Mouse (Mus musculus) liver, embryonic 16.5 days (tissue): ENCODE measurements around the gene Slfn8. TPM values are rescaled to one million over a fixed set of nuclear protein-coding genes. Genes with fewer than 3 reads are reported as not detected.
"Not testable (repeated sequence)": the region's sequence is repeated elsewhere in the genome, so short reads cannot be mapped to it uniquely, and the experiment has no call there.

ENCODE experiments used
- ATAC-seq: fragments of 200-750 bp; cut with Nextera tagmentation; 2 replicates; pipeline ENCODE4 v1.8.0; 2017; ENCODE audit warnings: low read depth, mild to moderate bottlenecking, moderate number of reproducible peaks, moderate library complexity
- H3K27ac ChIP-seq: fragments of 300-500 bp; sonication (generic); 2 replicates; pipeline ENCODE4 v1.5.1; 2014; ENCODE audit warnings: mild to moderate bottlenecking, low read length
- H3K27me3 ChIP-seq: fragments of 300-500 bp; sonication (generic); 2 replicates; pipeline ENCODE4 v1.6.1; 2014; ENCODE audit warnings: low read depth, low read length, mixed read lengths; ENCODE audit not compliant: control insufficient read depth, insufficient read depth
- H3K36me3 ChIP-seq: fragments of 300-500 bp; sonication (generic); 2 replicates; pipeline ENCODE4 v1.6.1; 2014; ENCODE audit warnings: mild to moderate bottlenecking; ENCODE audit not compliant: control insufficient read depth, insufficient read depth
- H3K4me1 ChIP-seq: fragments of 300-500 bp; sonication (generic); 2 replicates; pipeline ENCODE4 v1.6.1; 2014; ENCODE audit warnings: low read depth, low read length, mixed read lengths; ENCODE audit not compliant: control insufficient read depth
- H3K4me2 ChIP-seq: fragments of 300-500 bp; sonication (generic); 2 replicates; pipeline ENCODE4 v1.6.1; 2014; ENCODE audit warnings: low read depth, low read length, mixed read lengths
- H3K4me3 ChIP-seq: fragments of 300-500 bp; sonication (generic); 2 replicates; pipeline ENCODE4 v1.5.1; 2014; ENCODE audit warnings: low read depth, mild to moderate bottlenecking, low read length
- H3K9ac ChIP-seq: fragments of 300-500 bp; sonication (generic); 2 replicates; pipeline ENCODE4 v1.6.1; 2014; ENCODE audit warnings: low read depth, low read length
- H3K9me3 ChIP-seq: fragments of 300-500 bp; sonication (generic); replicated peaks from 2 replicates; pipeline ENCODE4 v1.6.1; 2016; ENCODE audit warnings: low read length; ENCODE audit not compliant: control insufficient read depth
- WGBS: fragments of 180-500 bp; shearing (Covaris S2); extraction: QIAGEN DNeasy Blood & Tissue Kit; methylation state at CpG from one replicate; pipeline ENCODE4 v1.1.7; 2014; ENCODE audit not compliant: insufficient replicate concordance; 5-methylcytosine and 5-hydroxymethylcytosine counted together
- polyA plus RNA-seq: library from polyadenylated mRNA; unstranded; fragments of >200 nt; fragmentation: Nextera tagmentation; extraction: Ambion mirVana; gene quantifications from 2 replicates; pipeline ENCODE4 v1.2.1, GENCODE M21; 2015

The Slfn8 gene
- polyA plus RNA-seq, 1 experiment from 2014 or later, result 0.51 TPM

GRCm38 (mm10) chr11:83019561-83020519 lies 770 bp downstream of the Slfn8 start:
- H3K9me3 ChIP-seq, H3K4me1 ChIP-seq, H3K27me3 ChIP-seq, H3K36me3 ChIP-seq, H3K9ac ChIP-seq, ATAC-seq: not testable (repeated sequence)
- Histone ChIP-seq H3K27ac (peak overlapping the region; percentile 24; the same call in 1 of the 2 replicates), H3K4me2 (peak overlapping the region; percentile 37), H3K4me3 (peak overlapping the region; percentile 17; the same call in 1 of the 2 replicates)
- WGBS, result 59% methylated on average over 18 of the region's 18 CpGs

GRCm38 (mm10) chr11:83016093-83016492 lies 4.5 kb downstream of the Slfn8 start:
- Histone ChIP-seq H3K4me3 (no peak overlapping the region), H3K27me3 (no peaks in the 10 kb centered on the region), H3K36me3 (no peaks in the 10 kb centered on the region), H3K27ac (no peak overlapping the region), H3K9me3 (no peaks in the 10 kb centered on the region), H3K9ac (no peak overlapping the region), H3K4me1 (no peaks in the 10 kb centered on the region), H3K4me2 (no peak overlapping the region)
- ATAC-seq, result no peak

DNA sequence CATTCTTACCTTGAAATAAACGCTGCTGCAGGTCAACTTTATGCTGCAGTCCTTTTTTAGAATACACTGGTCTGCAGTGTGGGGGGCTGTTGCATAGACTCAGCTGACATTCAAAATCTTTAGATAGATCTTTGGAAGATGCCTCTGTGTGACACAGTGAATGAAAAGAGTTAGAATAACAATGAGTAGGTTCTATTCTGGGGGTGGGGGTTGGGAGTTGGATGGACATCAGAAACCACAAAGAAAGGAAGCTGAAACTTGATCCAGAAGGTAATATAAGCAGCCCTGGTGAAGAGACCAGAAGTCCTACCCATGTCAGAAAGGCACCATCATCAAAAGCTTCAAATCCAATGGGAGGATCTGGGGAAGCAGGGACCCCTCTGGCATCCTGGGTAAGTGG lies 7.3 kb downstream of the Slfn8 start:
- H3K27me3 ChIP-seq, result no peaks in the 10 kb centered on the region
- no peak for ATAC-seq
- no peak overlapping the region for H3K27ac ChIP-seq
- no peaks in the 10 kb centered on the region for H3K36me3 ChIP-seq
- WGBS, result 64% methylated on average over 1 of the region's 1 CpGs
- H3K4me2 ChIP-seq, result no peak overlapping the region
- H3K9ac ChIP-seq, result no peak overlapping the region
- no peaks in the 10 kb centered on the region for H3K4me1 ChIP-seq
- H3K9me3 ChIP-seq, result no peaks in the 10 kb centered on the region
- H3K4me3 ChIP-seq, result no peak overlapping the region

- 0 out of 2 replicates have a peak, but pooled peaks have one; percentile 39 for ATAC-seq
- Histone ChIP-seq H3K4me3 (peak within 1 kb of the TSS; percentile 67), H3K9ac (peak within 1 kb of the TSS; percentile 54), H3K36me3 (no peaks in the 10 kb centered on the region), H3K4me2 (peak within 1 kb of the TSS; percentile 67), H3K4me1 (peaks cover 7% of the 10 kb centered on the region; the same call in 1 of the 2 replicates), H3K27ac (peak within 1 kb of the TSS; percentile 59), H3K9me3 (no peaks in the 10 kb centered on the region), H3K27me3 (no peaks in the 10 kb centered on the region)
- WGBS, result 2% methylated on average over 14 of the region's 14 CpGs
Observed at GRCm38 (mm10) chr11:82991469-82992166, 29.0 kb downstream of the Slfn8 start, which contains the start of gene Slfn9. Slfn9 (minus strand) TSS chr11:82991830.

DNA sequence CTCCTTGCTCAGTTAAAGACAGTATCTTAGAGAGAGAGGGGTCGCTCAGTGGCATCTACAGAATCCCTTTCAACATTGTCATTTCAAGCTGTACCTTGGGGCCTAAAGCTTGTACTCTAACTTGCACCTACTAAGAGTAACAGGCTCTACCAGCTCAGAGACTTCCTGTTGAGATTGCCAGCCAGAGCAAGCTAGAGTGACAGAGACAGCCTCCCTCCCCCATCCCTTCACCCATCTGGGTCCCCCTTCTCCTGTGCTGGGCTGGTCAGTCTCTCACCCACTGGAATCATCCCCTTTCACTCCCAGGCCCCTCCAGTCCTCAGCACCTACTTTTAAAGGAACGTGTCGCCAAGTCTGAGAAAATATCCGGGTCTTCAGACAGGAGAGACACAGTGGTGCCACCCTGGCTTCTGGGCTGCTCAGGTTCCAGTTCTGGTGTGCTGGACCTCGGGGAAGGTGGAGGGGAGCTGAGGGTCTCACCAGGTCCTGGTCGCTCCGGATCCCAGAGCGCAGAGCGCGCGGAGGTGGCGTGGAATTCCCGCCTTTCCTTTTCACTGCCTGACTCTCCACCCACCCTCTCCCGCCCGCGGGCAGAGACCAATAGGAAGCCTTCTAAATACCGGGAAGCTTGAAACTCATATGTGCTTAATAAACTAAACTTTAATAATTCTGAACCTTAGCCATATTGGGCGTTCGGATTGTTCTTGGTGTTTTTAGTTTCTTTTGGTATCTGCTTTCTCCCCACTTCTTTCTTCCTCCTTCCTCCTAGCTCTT lies 29.8 kb downstream of the Slfn8 start:
- 9% methylated on average over 19 of the region's 19 CpGs for WGBS
- peak overlapping the region; percentile 67 for H3K4me2 ChIP-seq
- H3K4me3 ChIP-seq, result peak overlapping the region; percentile 67
- H3K27ac ChIP-seq, H3K9me3 ChIP-seq, H3K36me3 ChIP-seq, H3K27me3 ChIP-seq, H3K4me1 ChIP-seq: not testable (repeated sequence)
- peak; percentile 75 for ATAC-seq
- H3K9ac ChIP-seq, result peak overlapping the region; percentile 54

DNA sequence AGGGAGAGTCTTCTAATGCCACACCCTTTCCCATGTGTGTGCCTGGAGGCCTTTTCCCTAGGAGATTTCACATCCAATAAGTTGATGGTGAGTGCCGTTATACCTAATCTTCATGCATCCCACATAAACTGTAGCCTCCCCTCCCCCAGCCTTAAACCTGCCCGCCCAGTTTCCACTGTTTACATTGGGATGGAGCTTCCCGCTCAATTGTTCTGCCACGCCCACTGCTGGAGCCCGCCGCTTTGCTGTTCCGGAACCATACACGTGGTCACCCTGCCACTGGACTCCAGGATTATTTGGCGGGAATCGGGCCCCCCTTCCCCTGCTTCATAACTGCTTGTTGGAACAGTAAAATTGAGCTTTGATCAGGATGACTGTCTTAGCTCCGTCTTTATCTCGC lies 31.3 kb downstream of the Slfn8 start:
- 36% methylated on average over 12 of the region's 12 CpGs for WGBS
- H3K9me3 ChIP-seq, result no peaks in the 10 kb centered on the region
- 0 out of 2 replicates have a peak, but pooled peaks have one; percentile 24 for ATAC-seq

GRCm38 (mm10) chr11:82987621-82988020 lies 33.0 kb downstream of the Slfn8 start:
- Histone ChIP-seq H3K27ac (no peak overlapping the region), H3K4me1 (peaks cover 7% of the 10 kb centered on the region; the same call in 1 of the 2 replicates), H3K4me3 (no peak overlapping the region), H3K27me3 (no peaks in the 10 kb centered on the region), H3K9me3 (no peaks in the 10 kb centered on the region), H3K36me3 (no peaks in the 10 kb centered on the region), H3K9ac (no peak overlapping the region), H3K4me2 (no peak overlapping the region)
- ATAC-seq, result no peak
- 71% methylated on average over 6 of the region's 6 CpGs for WGBS

More for the DNA sequence above, 31.3 kb downstream of the Slfn8 start:
- H3K27me3 ChIP-seq, result no peaks in the 10 kb centered on the region
- H3K27ac ChIP-seq, result no peak overlapping the region
- no peaks in the 10 kb centered on the region for H3K36me3 ChIP-seq
- peak overlapping the region; percentile 67 for H3K4me2 ChIP-seq
- H3K4me3 ChIP-seq, result peak overlapping the region; percentile 67
- H3K4me1 ChIP-seq, result peaks cover 7% of the 10 kb centered on the region; the same call in 1 of the 2 replicates
- H3K9ac ChIP-seq, result no peak overlapping the region; the same call in 1 of the 2 replicates

DNA sequence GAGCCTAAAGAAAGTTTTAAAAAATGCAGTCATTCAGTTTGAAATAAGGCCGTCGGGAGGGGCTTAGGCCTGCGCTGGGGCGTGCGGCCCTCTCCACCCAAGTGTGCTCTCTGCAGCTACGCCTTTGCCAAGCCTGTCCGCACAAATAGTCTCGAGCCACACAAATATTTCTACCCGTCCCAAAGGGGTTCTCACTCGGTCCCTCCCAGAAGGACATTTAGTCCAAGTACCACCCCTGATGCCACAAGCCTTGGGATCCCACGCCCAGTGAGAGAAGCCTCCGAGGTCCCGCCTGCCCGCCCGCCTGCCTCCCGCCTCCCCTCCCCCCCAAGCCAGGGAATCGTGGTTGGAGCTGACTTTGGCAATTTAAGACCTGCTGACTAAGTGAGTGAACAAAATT lies 37.4 kb downstream of the Slfn8 start:
- H3K4me3 ChIP-seq, result no peak overlapping the region
- no peak overlapping the region for H3K4me2 ChIP-seq
- no peaks in the 10 kb centered on the region for H3K27me3 ChIP-seq
- WGBS, result 82% methylated on average over 17 of the region's 17 CpGs
- no peak overlapping the region for H3K9ac ChIP-seq
- H3K4me1 ChIP-seq, result no peaks in the 10 kb centered on the region
- no peak overlapping the region for H3K27ac ChIP-seq
- no peaks in the 10 kb centered on the region for H3K9me3 ChIP-seq
- no peak for ATAC-seq
- no peaks in the 10 kb centered on the region for H3K36me3 ChIP-seq
